Mouse (Mus musculus) T-helper 2 cell (primary cell): Measurements from ENCODE around the gene Gnpat.

ENCODE experiments used
- in situ Hi-C: fragments of 300-600 bp; cut with MboI, MseI; formaldehyde crosslinking; loops from one replicate; pipeline ENCODE4 v1.15.1; 2025; ENCODE audit warnings: high pct_unique_total_duplicates

The Gnpat gene

GRCm38 (mm10) chr8:124898251-124898905 is 35.5 kb downstream of the Gnpat start:
- in situ Hi-C loops: no loop called here

- in situ Hi-C loops: loop anchor here (25.0 kb wide), 1 partner anchor 1559 kb away; no protein-coding TSS in a partner anchor
These were observed 40.4 kb downstream of the Gnpat start for GRCm38 (mm10) chr8:124903198-124903597.

GRCm38 (mm10) chr8:124905482-124905881 is 42.6 kb downstream of the Gnpat start:
- in situ Hi-C loops: loop anchor here (25.0 kb wide), 1 partner anchor 1557 kb away; no protein-coding TSS in a partner anchor

- in situ Hi-C loops: loop anchor here (25.0 kb wide), 1 partner anchor 1552 kb away; no protein-coding TSS in a partner anchor
These were observed 47.1 kb downstream of the Gnpat start for GRCm38 (mm10) chr8:124909936-124910335.

GRCm38 (mm10) chr8:124910349-124910748 is 47.5 kb downstream of the Gnpat start:
- in situ Hi-C loops: loop anchor here (25.0 kb wide), 1 partner anchor 1552 kb away; no protein-coding TSS in a partner anchor

GRCm38 (mm10) chr8:124911938-124912872 is 49.4 kb downstream of the Gnpat start:
- in situ Hi-C loops: loop anchor here (25.0 kb wide), 1 partner anchor 1550 kb away; no protein-coding TSS in a partner anchor

GRCm38 (mm10) chr8:124914061-124914460 is 51.2 kb downstream of the Gnpat start:
- in situ Hi-C loops: loop anchor here (25.0 kb wide), 1 partner anchor 1548 kb away; no protein-coding TSS in a partner anchor

- in situ Hi-C loops: loop anchor here (25.0 kb wide), 1 partner anchor 1544 kb away; no protein-coding TSS in a partner anchor
These were observed 55.1 kb downstream of the Gnpat start for GRCm38 (mm10) chr8:124917741-124918484.

- in situ Hi-C loops: loop anchor here (25.0 kb wide), 1 partner anchor 1541 kb away; no protein-coding TSS in a partner anchor
These were observed 58.8 kb downstream of the Gnpat start for GRCm38 (mm10) chr8:124921369-124922279.

GRCm38 (mm10) chr8:124922490-124923089 is 59.8 kb downstream of the Gnpat start:
- in situ Hi-C loops: loop anchor here (25.0 kb wide), 1 partner anchor 1540 kb away; no protein-coding TSS in a partner anchor

GRCm38 (mm10) chr8:124923971-124924652 is 61.3 kb downstream of the Gnpat start:
- in situ Hi-C loops: loop anchor here (25.0 kb wide), 1 partner anchor 1538 kb away; no protein-coding TSS in a partner anchor

GRCm38 (mm10) chr8:124925544-124926266 is 62.9 kb downstream of the Gnpat start:
- in situ Hi-C loops: no loop called here

- in situ Hi-C loops: no loop called here
These were observed 63.5 kb downstream of the Gnpat start for GRCm38 (mm10) chr8:124926351-124926771.

GRCm38 (mm10) chr8:124929006-124929405 is 66.2 kb downstream of the Gnpat start:
- in situ Hi-C loops: no loop called here

- in situ Hi-C loops: no loop called here
These were observed 67.3 kb downstream of the Gnpat start for GRCm38 (mm10) chr8:124930086-124930485.

- in situ Hi-C loops: no loop called here
These were observed 67.8 kb downstream of the Gnpat start for GRCm38 (mm10) chr8:124930649-124931048.

GRCm38 (mm10) chr8:124932435-124932834 is 69.6 kb downstream of the Gnpat start:
- in situ Hi-C loops: no loop called here

GRCm38 (mm10) chr8:124935116-124935515 is 72.3 kb downstream of the Gnpat start:
- in situ Hi-C loops: no loop called here
